Mouse (Mus musculus) erythroid progenitor cell, adult 5-6 weeks (primary cell): ENCODE results near the gene Grhl3. TPM values are rescaled to one million over a fixed set of nuclear protein-coding genes. Genes with fewer than 3 reads are reported as not detected.

Source experiments
- ATAC-seq: replicated peaks from 2 replicates; pipeline ENCODE4 v1.8.0; 2016; ENCODE audit warnings: moderate number of reproducible peaks, mild to moderate bottlenecking, moderate TSS enrichment, inconsistent platforms; ENCODE audit not compliant: poor library complexity, low FRiP score, severe bottlenecking
- total RNA-seq, 2 experiments: library from RNA; stranded (forward) in 1 of 2; stranded (reverse) in 1 of 2; fragments of 150-400 nt in 1 of 2; fragments of 186-747, 209-891 nt in 1 of 2; gene quantifications; 2 replicates each; pipeline versions ENCODE4 v1.2.3 to v1.2.4; 2015 to 2017; ENCODE audit warnings: low replicate concordance in 2 of 2

Grhl3 gene
- total RNA-seq, 2 experiments from 2014 or later = not detected

DNA sequence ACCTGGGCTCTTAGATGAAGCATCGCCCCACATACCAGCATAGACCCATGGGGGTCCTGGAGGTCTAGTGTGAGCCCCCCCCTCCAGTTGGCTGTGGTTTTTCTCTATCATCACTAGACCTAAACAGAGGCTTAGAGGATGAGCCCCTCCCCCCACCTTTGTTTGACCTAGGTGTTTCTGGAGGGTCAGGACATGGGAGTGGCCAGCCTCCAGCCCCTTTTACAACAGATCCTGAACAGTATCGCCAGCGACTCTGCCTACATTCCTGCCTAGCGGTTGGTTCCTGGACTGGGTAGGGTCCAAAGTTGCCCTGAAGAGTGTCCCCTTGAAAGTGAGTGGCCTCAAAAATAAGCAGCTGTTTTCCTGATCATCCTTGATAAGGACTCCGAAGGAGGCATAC is 5.1 kb upstream of the Grhl3 start:
- ATAC-seq = no peak

DNA sequence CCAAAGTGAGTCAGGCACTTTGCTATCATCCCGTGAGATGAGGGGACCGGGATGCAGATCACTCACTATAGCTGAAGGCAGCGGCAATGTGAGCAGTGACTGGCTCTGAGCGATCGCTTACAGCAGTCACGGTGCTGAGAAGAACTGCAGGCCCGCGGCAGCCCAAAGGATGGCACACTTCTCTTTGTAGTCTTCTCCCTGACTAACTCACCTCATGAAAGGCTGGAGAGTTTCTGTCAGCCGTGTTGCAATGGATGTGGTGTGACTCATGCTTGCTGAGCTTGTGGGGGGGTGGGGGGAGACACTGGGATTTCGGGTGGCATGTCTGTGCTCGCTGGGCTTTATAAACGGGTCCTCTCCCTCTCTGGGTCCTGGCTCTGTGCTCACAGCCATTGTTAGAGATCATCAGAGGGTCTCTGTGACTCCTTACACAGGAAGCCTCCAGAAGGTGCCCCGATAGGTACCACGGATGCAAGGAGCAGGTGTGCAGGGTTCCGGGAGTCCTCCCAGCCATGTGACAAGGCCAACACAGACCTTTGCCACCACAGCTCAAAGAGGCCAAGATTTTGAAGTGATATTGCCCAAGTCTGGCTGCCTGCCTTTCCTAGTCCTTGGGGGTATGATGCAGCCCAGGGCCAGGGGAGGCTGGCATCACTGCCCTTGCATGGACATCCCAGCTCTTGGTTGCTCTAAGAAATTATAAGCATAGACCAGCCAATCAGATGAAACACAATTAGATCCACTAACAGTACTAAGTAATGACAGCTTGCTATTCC is 2.1 kb upstream of the Grhl3 start:
- ATAC-seq = no peak

DNA sequence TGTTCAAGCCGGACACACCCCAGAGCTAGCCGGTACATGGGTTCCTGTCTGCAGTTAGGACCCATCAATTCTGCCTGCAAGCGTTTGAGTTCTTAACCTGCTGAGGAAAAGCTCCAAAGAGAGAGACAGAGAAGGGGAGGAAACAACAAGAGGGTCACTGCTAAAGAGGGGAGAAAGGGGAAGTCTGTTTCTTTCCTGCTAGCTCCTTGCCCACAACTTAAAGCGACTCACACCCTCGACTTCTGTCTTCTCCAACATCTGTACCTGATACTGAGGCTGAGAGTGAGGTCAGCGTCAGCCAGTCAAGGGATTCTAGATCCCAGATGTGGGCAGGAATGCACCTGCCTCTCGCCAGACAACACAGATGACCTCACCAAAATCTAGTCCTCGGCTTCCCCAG is 1.2 kb downstream of the Grhl3 start:
- ATAC-seq = no peak

DNA sequence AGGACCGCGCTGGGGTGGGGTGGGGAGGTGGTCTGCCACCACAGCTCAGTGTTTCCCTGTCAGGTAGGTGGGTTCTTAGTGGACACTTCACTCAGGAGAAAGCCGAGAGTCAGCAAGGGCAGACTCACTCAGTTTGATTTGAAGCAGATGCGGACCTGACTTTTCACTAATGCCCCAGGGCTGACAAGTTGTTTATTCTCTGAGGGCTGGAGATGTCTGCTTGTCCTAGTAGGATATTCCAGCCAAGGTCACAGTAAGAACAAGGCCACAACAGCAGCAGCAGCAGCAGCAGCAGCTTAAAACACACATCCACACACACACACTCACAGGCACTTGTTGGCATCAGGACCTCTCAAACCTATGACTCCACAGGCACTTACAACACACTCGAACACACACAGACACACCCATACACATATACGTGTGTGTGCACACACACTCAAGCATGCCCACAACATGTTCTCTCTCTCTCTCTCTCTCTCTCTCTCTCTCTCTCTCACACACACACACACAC is 2.3 kb downstream of the Grhl3 start:
- no peak for ATAC-seq

DNA sequence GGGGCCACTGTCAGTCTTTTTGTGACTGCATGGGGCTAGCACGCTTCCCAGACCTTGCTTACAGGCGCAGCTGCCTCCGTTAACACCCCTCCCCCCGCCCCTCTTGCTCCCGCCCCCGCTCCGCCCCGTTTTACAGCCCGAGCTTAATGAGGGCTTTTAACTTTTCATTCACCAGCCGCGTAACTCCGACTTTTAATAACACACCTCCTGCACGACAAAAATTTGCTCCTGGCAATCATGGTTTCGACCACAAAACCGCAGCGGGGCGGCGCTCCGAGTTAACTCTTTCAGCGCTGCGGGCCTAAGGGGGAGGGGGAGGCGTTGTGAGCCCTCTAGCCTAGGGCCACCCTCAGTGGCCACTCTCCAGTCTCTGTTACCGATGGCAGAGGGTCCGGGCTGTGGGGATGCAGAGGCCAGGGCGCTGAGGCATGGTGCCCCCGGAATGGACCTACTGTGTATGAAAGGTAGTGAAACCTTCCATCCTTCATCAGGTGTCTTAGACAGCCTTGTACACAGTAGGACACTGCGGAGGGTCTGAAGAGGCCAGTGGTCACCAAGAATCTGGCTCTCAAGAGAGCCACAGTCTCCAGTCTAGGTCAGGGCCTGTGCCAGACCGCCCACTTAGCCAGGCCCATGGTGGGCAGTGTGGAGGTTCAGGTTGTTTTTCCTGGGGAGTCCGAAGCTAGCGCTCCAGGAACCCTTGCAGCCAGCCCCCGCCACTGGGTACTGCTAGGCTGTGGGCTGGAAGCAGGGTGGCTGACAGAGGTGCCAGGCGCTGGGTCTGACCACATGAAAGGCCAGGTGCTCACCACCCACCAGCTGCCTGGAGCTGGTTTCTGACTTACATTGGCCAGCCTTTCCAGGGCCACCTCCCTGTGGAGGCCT is 3.0 kb downstream of the Grhl3 start:
- ATAC-seq = no peak

DNA sequence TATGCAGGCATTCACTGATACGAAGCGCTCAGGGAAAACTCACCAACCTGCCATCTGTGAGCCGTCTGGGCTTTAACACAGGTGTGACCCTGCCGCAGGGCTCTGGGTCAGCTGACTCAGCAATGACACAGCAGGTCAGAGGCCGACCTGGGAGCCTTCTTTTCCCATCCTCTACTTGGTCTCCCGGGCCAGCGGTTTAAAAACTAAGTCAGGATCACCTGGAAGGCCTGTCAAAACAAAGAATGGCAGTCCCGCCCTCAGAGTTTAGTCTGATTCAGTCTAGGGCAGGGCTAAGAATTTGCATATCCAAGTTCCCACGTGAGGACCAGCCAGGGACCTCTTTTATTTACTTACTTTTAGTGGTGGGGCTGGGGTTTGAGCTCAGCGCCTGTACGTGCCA is 4.2 kb downstream of the Grhl3 start:
- no peak for ATAC-seq

DNA sequence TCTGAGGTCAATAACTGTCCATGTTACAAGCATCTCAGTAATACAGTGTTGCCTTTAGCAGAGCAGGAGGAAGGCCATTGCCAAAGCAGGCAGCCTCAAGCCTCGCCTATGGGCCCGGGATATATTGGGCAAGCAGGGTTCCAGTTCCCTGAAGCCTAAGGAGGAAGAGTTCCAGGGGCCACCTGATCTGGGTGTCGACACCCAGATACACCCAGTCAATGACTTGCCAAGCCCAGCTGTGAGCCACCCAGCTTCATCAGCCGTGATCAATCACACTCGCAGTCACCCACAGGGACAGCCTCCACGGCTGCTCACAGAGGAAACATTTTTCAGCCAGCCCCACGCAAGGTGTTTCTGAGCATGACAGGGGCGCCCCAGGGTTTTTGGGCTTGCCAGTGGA is 5.9 kb downstream of the Grhl3 start:
- ATAC-seq = no peak

DNA sequence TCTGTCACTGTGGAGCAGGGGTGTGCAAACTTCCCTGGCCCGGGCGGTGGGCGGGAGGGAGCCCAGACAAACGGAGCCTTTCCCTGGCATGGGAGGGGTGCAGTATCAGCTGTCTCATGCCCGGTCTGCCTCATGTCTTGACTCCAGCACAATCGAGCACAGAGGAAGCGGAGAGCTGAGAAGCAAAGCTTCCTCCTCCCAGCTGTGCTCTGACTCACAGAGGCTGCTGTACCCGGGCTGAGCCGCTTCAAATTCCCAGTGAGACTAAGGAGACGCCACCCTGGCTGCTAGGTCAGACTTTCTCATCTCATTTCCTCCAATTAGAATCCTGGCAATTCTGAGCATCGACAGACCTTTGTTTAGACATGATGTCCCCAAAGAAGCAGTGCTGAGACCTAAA is 6.4 kb downstream of the Grhl3 start:
- ATAC-seq = no peak

DNA sequence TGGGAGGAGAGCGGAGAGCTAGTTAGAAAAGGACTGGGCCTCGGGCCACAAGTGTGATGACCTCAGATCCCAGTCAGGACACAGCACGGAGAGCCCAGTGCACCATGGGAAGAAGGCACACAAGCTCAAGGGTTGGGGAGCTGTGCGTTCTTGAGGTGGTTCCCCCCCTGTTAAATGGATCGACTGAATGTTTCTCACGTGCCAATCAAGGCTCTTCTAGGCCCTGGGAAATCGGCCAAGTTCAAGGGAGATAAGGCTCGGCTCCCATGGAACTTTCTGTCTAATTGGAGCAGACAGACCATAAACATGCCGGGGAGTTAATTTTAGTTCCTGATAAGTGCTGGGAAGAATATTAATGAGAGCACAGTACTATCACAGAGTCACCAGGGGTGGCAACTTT is 8.0 kb downstream of the Grhl3 start:
- ATAC-seq = no peak

DNA sequence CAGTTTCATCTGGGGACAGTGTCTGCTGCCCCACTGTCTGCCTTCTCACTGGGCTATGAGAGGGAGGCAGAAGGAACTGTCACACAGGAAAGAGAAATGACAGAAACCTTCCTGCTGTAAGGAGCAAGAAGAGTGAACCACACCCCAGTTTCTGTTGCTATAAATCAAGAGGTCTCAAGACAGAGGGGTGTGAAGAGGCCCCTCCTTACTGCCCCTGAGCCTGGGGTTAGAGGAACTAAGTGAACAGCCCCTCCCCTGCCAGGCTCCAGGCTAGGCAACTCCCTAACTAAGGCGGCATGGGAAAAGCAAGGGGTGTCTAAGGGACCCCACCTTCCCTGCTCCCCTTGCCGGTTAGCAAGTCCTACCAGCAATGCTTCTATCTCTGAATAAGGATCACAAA is 9.6 kb downstream of the Grhl3 start:
- ATAC-seq = no peak

DNA sequence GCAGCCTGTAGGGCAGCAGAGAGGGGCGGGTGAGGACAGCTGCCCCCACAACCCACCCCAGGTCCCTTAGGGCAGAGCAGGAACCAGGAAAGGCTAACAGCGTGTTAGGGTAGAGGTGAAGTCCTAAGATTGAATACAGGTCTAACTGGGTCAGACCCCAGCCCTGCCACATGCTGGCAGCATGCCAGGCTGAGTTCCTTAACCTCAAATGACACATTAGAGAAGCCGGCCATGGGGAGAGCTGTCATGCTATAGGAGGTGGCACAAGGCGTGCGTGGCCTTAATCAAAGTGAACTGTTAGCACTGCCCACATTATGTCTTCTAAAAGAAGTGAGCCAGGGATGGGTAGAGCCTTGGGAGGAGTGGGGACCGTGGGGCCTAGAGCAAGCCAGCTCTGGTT is 24.1 kb downstream of the Grhl3 start:
- no peak for ATAC-seq

DNA sequence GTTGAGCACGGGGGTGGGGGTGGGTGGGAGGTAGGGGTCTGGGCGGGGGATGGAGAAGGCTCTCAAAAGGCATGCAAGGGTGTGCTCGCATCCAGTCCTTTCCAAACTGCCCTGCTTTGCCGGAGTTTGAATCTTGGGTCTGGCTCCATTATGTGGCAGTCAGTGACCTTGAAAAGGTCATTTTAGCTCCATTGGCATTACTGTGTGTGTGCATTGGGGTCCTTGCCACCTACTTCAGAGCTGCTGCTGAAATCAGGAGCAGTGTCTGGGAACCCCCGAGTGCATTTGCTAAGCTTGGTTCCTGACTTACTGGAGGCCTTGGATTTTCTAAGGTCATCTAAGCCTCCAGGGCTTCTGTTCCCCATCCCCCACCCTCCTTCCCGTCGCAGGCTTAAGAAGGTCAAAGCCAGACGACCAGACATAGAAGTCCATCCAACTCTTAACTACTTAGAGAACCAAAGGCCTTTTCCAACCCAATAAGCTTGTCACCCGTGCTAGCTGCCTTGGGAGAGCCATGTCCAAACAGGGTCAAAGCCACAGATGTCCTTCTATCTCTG is 24.8 kb downstream of the Grhl3 start:
- ATAC-seq = no peak

DNA sequence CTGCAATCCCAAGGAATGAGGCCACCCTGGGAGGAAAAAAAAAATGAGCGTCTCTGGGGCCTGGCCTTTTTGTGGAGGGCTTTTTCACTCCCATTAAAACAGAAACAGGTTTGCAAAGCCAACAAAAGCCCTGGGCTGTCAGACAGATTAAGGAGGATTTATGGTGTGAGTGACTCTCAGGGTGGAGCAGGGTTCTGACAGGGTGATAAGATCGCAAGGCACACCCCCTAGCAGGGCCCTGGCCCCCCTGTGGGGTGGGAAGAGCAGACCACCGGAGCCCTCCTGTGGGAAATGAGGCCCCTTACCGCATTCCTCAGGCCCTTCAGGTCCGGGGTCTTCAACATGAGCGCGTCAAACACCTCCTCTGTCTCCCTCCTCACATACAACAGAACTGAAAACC is 25.3 kb downstream of the Grhl3 start:
- ATAC-seq = no peak

DNA sequence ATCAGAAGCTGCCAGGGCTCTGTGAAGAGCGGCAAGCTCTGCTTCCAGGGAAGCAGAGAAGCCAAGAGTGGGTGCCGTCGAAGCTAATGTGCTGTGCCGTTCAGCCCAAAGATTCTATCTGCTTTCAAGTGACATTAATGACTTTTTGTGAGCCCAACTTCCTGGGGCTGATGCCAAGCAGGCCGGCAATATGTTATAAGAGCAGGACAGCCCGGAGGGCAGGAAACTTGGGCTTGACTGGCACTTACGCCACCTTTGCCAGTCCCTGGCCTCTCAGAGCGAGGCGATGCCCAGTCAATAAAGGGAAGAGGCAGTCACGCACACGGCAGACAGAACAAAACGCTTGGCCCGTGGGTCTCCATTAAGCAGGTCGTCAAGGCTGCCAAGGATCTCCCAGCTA is 25.9 kb downstream of the Grhl3 start:
- ATAC-seq = no peak

DNA sequence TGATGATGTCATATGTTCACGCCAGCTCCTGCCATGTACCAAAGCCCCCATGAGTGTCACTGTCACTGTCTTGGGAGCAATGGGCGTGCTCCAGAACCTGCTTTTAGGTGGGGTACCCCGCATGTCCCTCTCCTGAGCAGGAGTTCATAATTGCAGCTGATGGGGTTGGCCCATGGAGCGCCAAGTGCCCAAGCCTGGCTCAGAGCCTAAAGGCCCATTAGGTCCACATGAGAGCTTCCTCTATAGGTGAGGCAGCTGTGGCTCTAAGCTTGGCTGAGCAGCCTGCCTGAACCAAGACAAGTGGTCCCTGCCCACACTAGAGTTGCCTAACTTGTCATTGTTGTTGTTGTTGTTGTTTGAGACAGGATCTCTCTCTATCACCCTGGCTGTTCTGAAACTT is 26.6 kb downstream of the Grhl3 start:
- ATAC-seq = no peak

DNA sequence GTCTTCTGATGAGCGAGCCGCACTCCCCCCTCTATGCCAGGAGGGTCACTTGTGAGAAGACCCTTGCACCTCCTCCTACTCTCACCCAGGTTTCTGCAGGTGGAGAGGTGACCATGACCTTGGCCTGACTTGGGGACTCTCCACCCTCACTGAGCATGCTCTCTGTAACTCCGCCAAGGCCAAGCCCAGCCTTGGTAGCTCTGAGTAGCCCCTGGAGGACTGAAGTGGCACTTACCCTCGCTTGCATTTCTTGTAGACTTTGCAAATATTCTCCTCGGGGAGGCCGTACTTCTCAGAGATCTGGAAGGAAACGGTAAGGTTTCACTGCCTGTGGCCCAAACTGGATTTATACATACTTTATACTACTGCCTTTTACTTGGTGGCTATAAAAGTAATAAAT is 27.4 kb downstream of the Grhl3 start:
- no peak for ATAC-seq

DNA sequence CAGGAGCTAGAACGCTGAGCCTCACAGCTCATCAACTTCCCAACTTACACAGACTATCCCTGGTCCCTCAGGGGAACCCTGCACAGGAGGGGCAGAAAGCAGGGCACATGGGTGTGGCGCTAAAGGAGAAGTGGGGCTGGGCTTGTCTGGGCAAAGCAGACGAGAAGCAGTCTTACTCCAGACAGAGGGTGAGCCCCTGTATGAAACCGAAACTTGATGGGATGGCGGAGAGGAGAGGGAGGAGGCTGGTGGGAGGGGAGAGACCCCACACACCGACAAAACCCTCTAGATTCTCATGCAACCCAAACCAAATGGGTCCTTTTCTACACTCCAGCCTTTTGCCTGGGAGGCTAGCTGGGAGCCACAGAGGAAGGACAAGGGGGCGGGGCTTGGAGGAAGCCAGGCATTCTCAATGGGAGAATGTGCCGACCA is 28.3 kb downstream of the Grhl3 start:
- no peak for ATAC-seq

DNA sequence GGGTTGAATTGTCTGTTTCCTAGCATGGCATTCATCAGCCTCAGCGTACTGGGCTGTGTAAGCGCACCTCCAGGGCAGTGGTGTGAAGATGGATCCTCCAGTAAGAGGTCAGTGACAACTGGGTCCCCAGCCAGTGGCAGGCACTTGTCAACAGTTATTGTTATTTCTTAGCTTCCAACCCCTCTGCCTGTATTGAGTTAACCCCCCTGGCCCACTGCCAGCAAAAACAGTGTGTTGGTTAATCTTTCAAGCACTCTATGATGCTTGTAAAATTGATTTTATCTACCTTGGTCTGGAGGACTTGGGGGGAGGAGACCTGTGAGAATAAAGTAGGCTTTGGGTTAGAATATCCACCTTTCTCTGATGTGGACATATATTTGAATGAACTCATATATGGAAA is 29.1 kb downstream of the Grhl3 start:
- no peak for ATAC-seq

DNA sequence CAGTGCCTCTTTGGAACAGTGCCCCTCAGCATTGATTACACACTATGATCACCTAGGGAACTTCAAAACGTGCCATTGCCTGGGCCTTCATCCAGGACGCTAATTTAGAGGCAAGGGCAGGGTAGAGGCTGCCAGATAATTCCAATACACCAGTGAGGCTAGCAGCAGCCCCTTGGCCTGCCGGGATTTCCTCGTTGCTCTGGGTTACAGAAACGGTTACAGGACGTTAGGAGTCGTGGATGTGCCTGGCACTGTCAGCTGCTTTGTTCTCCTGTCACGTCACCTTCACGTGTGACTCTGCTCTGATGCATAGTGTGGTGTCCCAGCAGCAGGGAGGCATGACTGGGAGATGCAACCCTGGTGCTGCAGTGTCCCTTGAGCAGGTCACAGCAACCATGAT is 33.4 kb downstream of the Grhl3 start:
- no peak for ATAC-seq

DNA sequence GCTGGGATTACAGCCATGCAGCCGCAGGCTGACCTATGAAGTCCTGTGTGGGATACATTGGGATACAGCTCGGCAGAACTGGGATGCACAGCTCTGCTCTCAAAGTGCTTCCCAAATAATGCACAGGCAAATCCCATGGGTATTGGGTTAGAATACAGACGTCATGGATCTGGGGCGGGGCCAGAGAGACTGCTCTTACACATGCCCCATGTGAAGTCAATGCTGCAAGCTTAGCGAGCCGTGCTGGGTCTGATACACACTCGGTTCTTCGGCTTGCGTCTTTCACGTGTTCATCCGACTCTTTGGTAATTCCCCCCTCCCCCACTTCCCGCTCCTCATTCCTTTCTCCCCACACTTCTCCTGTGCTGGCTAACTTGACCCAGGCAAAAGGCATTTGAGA is 34.4 kb downstream of the Grhl3 start:
- ATAC-seq = no peak

DNA sequence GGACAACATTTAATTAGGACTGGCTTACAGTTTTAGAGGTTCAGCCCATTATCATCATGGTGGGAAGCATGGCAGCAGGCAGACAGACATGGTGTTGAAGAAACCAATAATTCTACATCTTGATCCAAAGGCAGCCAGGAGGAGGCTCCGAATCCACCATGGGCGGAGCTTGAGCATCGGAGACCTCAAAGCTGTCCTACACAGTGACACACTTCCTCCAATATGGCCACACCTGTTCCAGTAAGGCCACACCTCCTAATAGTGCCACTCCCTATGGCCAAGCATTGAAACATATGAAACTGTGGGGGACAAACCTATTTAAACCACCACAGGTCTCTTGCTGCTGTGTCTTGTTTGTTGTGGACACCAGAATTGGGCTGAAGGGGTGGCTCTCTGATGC is 38.4 kb downstream of the Grhl3 start:
- ATAC-seq = no peak
